Mouse (Mus musculus) lung, postnatal 0 days (tissue): ENCODE data around the gene H2-M5. TPM values are rescaled to one million over a fixed set of nuclear protein-coding genes. Genes with fewer than 3 reads are reported as not detected.

Experiments used
- ATAC-seq: fragments of 200-750 bp; cut with Nextera tagmentation; 2 replicates; pipeline ENCODE4 v1.8.0; 2017; ENCODE audit warnings: moderate library complexity
- DNase-seq: peaks from one replicate; pipeline ENCODE4 v3.0.0-alpha.2; 2016; ENCODE audit warnings: low spot score
- H3K27ac ChIP-seq: fragments of 300-500 bp; sonication (generic); 2 replicates; pipeline ENCODE4 v1.5.1; 2014; ENCODE audit warnings: antibody characterized with exemption, mild to moderate bottlenecking, low read length, mixed read lengths
- H3K27me3 ChIP-seq: fragments of 300-500 bp; sonication (generic); replicated peaks from 2 replicates; pipeline ENCODE4 v1.6.1; 2014; ENCODE audit warnings: low read length, mixed read lengths; ENCODE audit not compliant: insufficient read depth
- H3K36me3 ChIP-seq: fragments of 300-500 bp; sonication (generic); 2 replicates; pipeline ENCODE4 v1.6.1; 2014; ENCODE audit warnings: low read length, mixed read lengths; ENCODE audit not compliant: insufficient read depth
- H3K4me1 ChIP-seq: fragments of 300-500 bp; sonication (generic); 2 replicates; pipeline ENCODE4 v1.6.1; 2014; ENCODE audit warnings: antibody characterized with exemption, low read depth, low read length, mixed read lengths; ENCODE audit not compliant: insufficient read depth
- H3K4me2 ChIP-seq: fragments of 300-500 bp; sonication (generic); replicated peaks from 2 replicates; pipeline ENCODE4 v1.6.1; 2014; ENCODE audit warnings: low read depth, mild to moderate bottlenecking, low read length, moderate library complexity, mixed read lengths
- H3K4me3 ChIP-seq: fragments of 300-500 bp; sonication (generic); 2 replicates; pipeline ENCODE4 v1.5.1; 2014; ENCODE audit warnings: low read depth, low read length
- H3K9ac ChIP-seq: fragments of 300-500 bp; sonication (generic); replicated peaks from 2 replicates; pipeline ENCODE4 v1.6.1; 2014; ENCODE audit warnings: low read depth, mild to moderate bottlenecking
- H3K9me3 ChIP-seq: fragments of 300-500 bp; sonication (generic); 2 replicates; pipeline ENCODE4 v1.6.1; 2016; ENCODE audit warnings: low read length, mixed read lengths
- CTCF ChIP-seq: IDR thresholded peaks from 2 replicates; pipeline ENCODE4 v1.5.1; 2016; ENCODE audit warnings: antibody characterized with exemption, mild to moderate bottlenecking
- EP300 ChIP-seq: IDR thresholded peaks from 2 replicates; pipeline ENCODE4 v1.6.1; 2016; ENCODE audit warnings: antibody characterized with exemption, mild to moderate bottlenecking, control low read depth
- WGBS: fragments of 180-500 bp; shearing (Covaris S2); extraction: QIAGEN DNeasy Blood & Tissue Kit; methylation state at CpG from one replicate; pipeline ENCODE4 v1.1.7; 2014; 5-methylcytosine and 5-hydroxymethylcytosine counted together
- polyA plus RNA-seq: library from polyadenylated mRNA; unstranded; fragments of >200 nt; fragmentation: Nextera tagmentation; extraction: Ambion mirVana; gene quantifications from 2 replicates; pipeline ENCODE4 v1.2.1, GENCODE M21; 2015

Gene H2-M5
- polyA plus RNA-seq, 1 experiment from 2014 or later: 0.13 TPM

DNA sequence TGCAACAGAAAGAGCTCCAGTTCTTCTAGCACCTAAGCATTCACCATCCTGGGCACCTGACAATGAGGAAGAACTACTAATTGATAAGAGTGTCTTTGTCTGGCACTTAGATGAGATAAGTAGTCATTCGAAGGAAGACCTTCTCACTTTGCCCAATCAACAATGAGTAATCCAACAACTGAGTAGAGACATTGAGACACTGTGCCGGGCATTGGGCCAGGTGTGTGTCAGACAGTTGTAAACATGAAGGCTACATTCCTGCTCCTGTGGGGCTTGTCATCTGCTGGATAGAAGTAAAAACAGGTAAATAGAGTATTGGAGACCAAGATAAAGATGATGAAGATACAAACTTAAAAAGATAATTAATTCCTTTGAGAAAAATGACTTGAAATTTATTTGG lies 51.3 kb downstream of the H2-M5 start:
- no peak overlapping the region for H3K27ac ChIP-seq
- WGBS: 77% methylated on average over 2 of the region's 2 CpGs
- no peak for TF ChIP-seq CTCF
- no peak for TF ChIP-seq EP300
- H3K4me3 ChIP-seq: no peak overlapping the region
- no peak for ATAC-seq
- H3K27me3 ChIP-seq: peaks cover 5% of the 10 kb centered on the region; the same call in 1 of the 2 replicates
- no peak for DNase-seq
- H3K9me3 ChIP-seq: no peaks in the 10 kb centered on the region
- no peaks in the 10 kb centered on the region for H3K36me3 ChIP-seq
- H3K4me2 ChIP-seq: no peak overlapping the region
- no peak overlapping the region for H3K9ac ChIP-seq
- H3K4me1 ChIP-seq: no peaks in the 10 kb centered on the region

Other genes with a start within 250 kb of the H2-M5 start
- gene H2-M10.5, start 216.6 kb downstream of the H2-M5 start, polyA plus RNA-seq: not detected in 2 replicates
- not detected in 2 replicates for gene H2-M10.6, start 177.4 kb downstream of the H2-M5 start, polyA plus RNA-seq
- gene Trim26, start 152.4 kb downstream of the H2-M5 start, polyA plus RNA-seq: 29.7 and 35.3 TPM in 2 replicates
- gene Trim15, start 122.3 kb downstream of the H2-M5 start, polyA plus RNA-seq: 0.10 and 0.14 TPM in 2 replicates
- 3.5 and 3.6 TPM in 2 replicates for gene Trim10, start 120.0 kb downstream of the H2-M5 start, polyA plus RNA-seq
- not detected in 2 replicates for gene Trim40, start 99.4 kb downstream of the H2-M5 start, polyA plus RNA-seq
- not detected in 2 replicates for gene Trim31, start 91.4 kb downstream of the H2-M5 start, polyA plus RNA-seq
- 13.4 and 13.5 TPM in 2 replicates for gene Rnf39, start 46.6 kb downstream of the H2-M5 start, polyA plus RNA-seq
- gene Ppp1r11, start 37.8 kb downstream of the H2-M5 start, polyA plus RNA-seq: 96.9 and 108 TPM in 2 replicates
- 63.8 and 72.8 TPM in 2 replicates for gene Znrd1, start 31.0 kb downstream of the H2-M5 start, polyA plus RNA-seq
- 5.1 and 6.1 TPM in 2 replicates for gene Znrd1as, start 30.9 kb downstream of the H2-M5 start, polyA plus RNA-seq
- 0.14 TPM in 1 of 2 replicates, not detected in the other for gene 2410137M14Rik, start 8.3 kb downstream of the H2-M5 start, polyA plus RNA-seq
- gene Zfp57, start 11.6 kb upstream of the H2-M5 start, polyA plus RNA-seq: 35.6 and 44.3 TPM in 2 replicates
- 0.07 TPM in 1 of 2 replicates, not detected in the other for gene Mog, start 33.9 kb upstream of the H2-M5 start, polyA plus RNA-seq
- 5.8 and 6.2 TPM in 2 replicates for gene Gabbr1, start 56.4 kb upstream of the H2-M5 start, polyA plus RNA-seq
- not detected in 2 replicates for gene Olfr90, start 99.0 kb upstream of the H2-M5 start, polyA plus RNA-seq
- gene Olfr91, start 108.7 kb upstream of the H2-M5 start, polyA plus RNA-seq: not detected in 2 replicates
- not detected in 2 replicates for gene Olfr92, start 130.6 kb upstream of the H2-M5 start, polyA plus RNA-seq
- not detected in 2 replicates for gene Olfr93, start 172.0 kb upstream of the H2-M5 start, polyA plus RNA-seq
- not detected in 2 replicates for gene Ubd, start 204.4 kb upstream of the H2-M5 start, polyA plus RNA-seq
- gene Olfr94, start 211.5 kb upstream of the H2-M5 start, polyA plus RNA-seq: not detected in 2 replicates
- not detected in 2 replicates for gene Olfr95, start 223.6 kb upstream of the H2-M5 start, polyA plus RNA-seq
- gene Olfr96, start 230.6 kb upstream of the H2-M5 start, polyA plus RNA-seq: not detected in 2 replicates
- gene Olfr97, start 247.8 kb upstream of the H2-M5 start, polyA plus RNA-seq: not detected in 2 replicates